Mouse (Mus musculus) thymus, adult 2 months (tissue): ENCODE measurements at regions not wholly inside any gene's neighbourhood (a gene's known extent, or its start where the extent isn't known, plus 50 kb on each side); places are given as distances from the start of the nearest gene placed in this dataset.

Source experiments
- CTCF ChIP-seq: fragments of 200-500 bp; IDR thresholded peaks from 2 replicates; pipeline ENCODE4 v1.5.1; 2012; ENCODE audit warnings: mild to moderate bottlenecking, control low read depth, low read length, moderate library complexity, borderline replicate concordance; ENCODE audit not compliant: control insufficient read depth, poor library complexity, insufficient read depth; ENCODE audit errors: extremely low read depth
- POLR2A ChIP-seq: fragments of 200-500 bp; IDR thresholded peaks from 2 replicates; pipeline ENCODE4 v1.6.1; 2012; ENCODE audit warnings: mild to moderate bottlenecking, low read length, control low read depth, moderate library complexity; ENCODE audit not compliant: control insufficient read depth, poor library complexity, insufficient read depth; ENCODE audit errors: extremely low read depth

GRCm38 (mm10) chr2:173981036-173981435 is 95.1 kb upstream of the Stx16 start:
- TF ChIP-seq CTCF: no peak
- TF ChIP-seq POLR2A: no peak
